Mouse (Mus musculus) hindbrain, embryonic 16.5 days (tissue): ENCODE measurements at regions not wholly inside any gene's neighbourhood (a gene's known extent, or its start where the extent isn't known, plus 50 kb on each side); places are given as distances from the start of the nearest gene placed in this dataset.
A peak's percentile ranks its signal among the peaks of the same experiment; 100 is the strongest.
"Not testable (repeated sequence)": the region's sequence is repeated elsewhere in the genome, so short reads cannot be mapped to it uniquely, and the experiment has no call there.

Source experiments
- ATAC-seq: fragments of 200-750 bp; cut with Nextera tagmentation; 2 replicates; pipeline ENCODE4 v1.8.0; 2017; ENCODE audit warnings: moderate TSS enrichment, moderate library complexity
- H3K27ac ChIP-seq: fragments of 300-500 bp; sonication (generic); 2 replicates; pipeline ENCODE4 v1.5.1; 2014; ENCODE audit warnings: low read depth, mild to moderate bottlenecking, control low read depth, low read length, moderate library complexity
- H3K27me3 ChIP-seq: fragments of 300-500 bp; sonication (generic); replicated peaks from 2 replicates; pipeline ENCODE4 v1.6.1; 2014; ENCODE audit warnings: low read length; ENCODE audit not compliant: control insufficient read depth, insufficient read depth
- H3K36me3 ChIP-seq: fragments of 300-500 bp; sonication (generic); 2 replicates; pipeline ENCODE4 v1.6.1; 2014; ENCODE audit warnings: mild to moderate bottlenecking, low read length, moderate library complexity, mixed read lengths; ENCODE audit not compliant: control insufficient read depth, insufficient read depth
- H3K4me1 ChIP-seq: fragments of 300-500 bp; sonication (generic); 2 replicates; pipeline ENCODE4 v1.6.1; 2014; ENCODE audit warnings: low read depth, low read length; ENCODE audit not compliant: control insufficient read depth, insufficient read depth
- H3K4me2 ChIP-seq: fragments of 300-500 bp; sonication (generic); 2 replicates; pipeline ENCODE4 v1.6.1; 2014; ENCODE audit warnings: mild to moderate bottlenecking, low read length, control low read depth, moderate library complexity
- H3K4me3 ChIP-seq: fragments of 300-500 bp; sonication (generic); 2 replicates; pipeline ENCODE4 v1.5.1; 2014; ENCODE audit warnings: mild to moderate bottlenecking, low read length, control low read depth, moderate library complexity
- H3K9ac ChIP-seq: fragments of 300-500 bp; sonication (generic); 2 replicates; pipeline ENCODE4 v1.6.1; 2014; ENCODE audit warnings: low read depth, mild to moderate bottlenecking, control low read depth, low read length, moderate library complexity
- H3K9me3 ChIP-seq: fragments of 300-500 bp; sonication (generic); 2 replicates; pipeline ENCODE4 v1.6.1; 2014; ENCODE audit warnings: mild to moderate bottlenecking, low read length, moderate library complexity; ENCODE audit not compliant: control insufficient read depth
- WGBS: fragments of 180-500 bp; shearing (Covaris S2); extraction: QIAGEN DNeasy Blood & Tissue Kit; methylation state at CpG from one replicate; pipeline ENCODE4 v1.1.7; 2014; 5-methylcytosine and 5-hydroxymethylcytosine counted together

- not testable (repeated sequence) for H3K27me3 ChIP-seq, H3K9ac ChIP-seq, H3K4me1 ChIP-seq, H3K9me3 ChIP-seq, H3K27ac ChIP-seq, ATAC-seq, H3K4me2 ChIP-seq, H3K36me3 ChIP-seq, H3K4me3 ChIP-seq
- WGBS: 75% methylated on average over 2 of the region's 2 CpGs
These were observed 58.7 kb upstream of the Srd5a3 start for GRCm38 (mm10) chr5:76081379-76081778.

- no peaks in the 10 kb centered on the region for H3K27me3 ChIP-seq
- no peaks in the 10 kb centered on the region for H3K36me3 ChIP-seq
- H3K4me2 ChIP-seq: no peak overlapping the region
- ATAC-seq: no peak
- peaks cover 3% of the 10 kb centered on the region; the same call in 1 of the 2 replicates for H3K4me1 ChIP-seq
- H3K9me3 ChIP-seq: no peaks in the 10 kb centered on the region
- 58% methylated on average over 8 of the region's 8 CpGs for WGBS
- H3K27ac ChIP-seq: no peak overlapping the region
- no peak overlapping the region for H3K9ac ChIP-seq
- no peak overlapping the region for H3K4me3 ChIP-seq
These were observed 59.6 kb upstream of the Srd5a3 start for GRCm38 (mm10) chr5:76080429-76080828.

- Histone ChIP-seq H3K4me3 (no peak overlapping the region), H3K4me2 (no peak overlapping the region), H3K27me3 (no peaks in the 10 kb centered on the region), H3K9ac (no peak overlapping the region), H3K27ac (no peak overlapping the region; the same call in 1 of the 2 replicates), H3K36me3 (no peaks in the 10 kb centered on the region), H3K4me1 (peaks cover 6% of the 10 kb centered on the region; the same call in 1 of the 2 replicates), H3K9me3 (no peaks in the 10 kb centered on the region)
- ATAC-seq: peak; percentile 58; the same call in 1 of the 2 replicates
- 68% methylated on average over 11 of the region's 11 CpGs for WGBS
These were observed 60.7 kb upstream of the Srd5a3 start for GRCm38 (mm10) chr5:76079204-76080025.

GRCm38 (mm10) chr5:76078485-76078884 is 61.6 kb upstream of the Srd5a3 start:
- Histone ChIP-seq H3K9ac (no peak overlapping the region), H3K27ac (no peak overlapping the region), H3K27me3 (no peaks in the 10 kb centered on the region), H3K4me2 (no peak overlapping the region), H3K4me1 (peaks cover 6% of the 10 kb centered on the region; the same call in 1 of the 2 replicates), H3K36me3 (no peaks in the 10 kb centered on the region), H3K9me3 (no peaks in the 10 kb centered on the region), H3K4me3 (no peak overlapping the region)
- 96% methylated on average over 1 of the region's 1 CpGs for WGBS
- ATAC-seq: no peak

GRCm38 (mm10) chr5:76076283-76076682 is 63.8 kb upstream of the Srd5a3 start:
- no peak overlapping the region for H3K4me3 ChIP-seq
- ATAC-seq: no peak
- H3K27me3 ChIP-seq: no peaks in the 10 kb centered on the region
- H3K36me3 ChIP-seq: no peaks in the 10 kb centered on the region
- 88% methylated on average over 7 of the region's 7 CpGs for WGBS
- H3K4me1 ChIP-seq: peaks cover 6% of the 10 kb centered on the region; the same call in 1 of the 2 replicates
- H3K27ac ChIP-seq: no peak overlapping the region
- H3K9ac ChIP-seq: no peak overlapping the region
- H3K4me2 ChIP-seq: no peak overlapping the region
- no peaks in the 10 kb centered on the region for H3K9me3 ChIP-seq

- no peaks in the 10 kb centered on the region for H3K27me3 ChIP-seq
- no peaks in the 10 kb centered on the region for H3K36me3 ChIP-seq
- 19% methylated on average over 8 of the region's 8 CpGs for WGBS
- no peak for ATAC-seq
- H3K9ac ChIP-seq: peak overlapping the region; percentile 11; the same call in 1 of the 2 replicates
- peak overlapping the region; percentile 5; the same call in 1 of the 2 replicates for H3K4me3 ChIP-seq
- peak overlapping the region; percentile 38 for H3K4me2 ChIP-seq
- peaks cover 6% of the 10 kb centered on the region; the same call in 1 of the 2 replicates for H3K4me1 ChIP-seq
- H3K27ac ChIP-seq: no peak overlapping the region
- H3K9me3 ChIP-seq: no peaks in the 10 kb centered on the region
These were observed 64.7 kb upstream of the Srd5a3 start for GRCm38 (mm10) chr5:76075401-76075800.

- H3K9ac ChIP-seq: no peak overlapping the region
These were observed 72.2 kb upstream of the Srd5a3 start for GRCm38 (mm10) chr5:76067881-76068280.

GRCm38 (mm10) chr5:76067231-76067630 is 72.8 kb upstream of the Srd5a3 start:
- Histone ChIP-seq H3K4me3 (no peak overlapping the region), H3K27ac (no peak overlapping the region), H3K27me3 (no peaks in the 10 kb centered on the region), H3K9me3 (no peaks in the 10 kb centered on the region), H3K9ac (no peak overlapping the region), H3K4me1 (no peaks in the 10 kb centered on the region), H3K4me2 (no peak overlapping the region), H3K36me3 (no peaks in the 10 kb centered on the region)
- 74% methylated on average over 10 of the region's 10 CpGs for WGBS
- ATAC-seq: no peak

More at GRCm38 (mm10) chr5:76067881-76068280, 72.2 kb upstream of the Srd5a3 start:
- H3K27me3 ChIP-seq: no peaks in the 10 kb centered on the region
- no peak overlapping the region for H3K4me2 ChIP-seq
- H3K9me3 ChIP-seq: no peaks in the 10 kb centered on the region
- H3K4me3 ChIP-seq: no peak overlapping the region
- H3K27ac ChIP-seq: no peak overlapping the region
- 52% methylated on average over 3 of the region's 3 CpGs for WGBS
- no peaks in the 10 kb centered on the region for H3K4me1 ChIP-seq
- H3K36me3 ChIP-seq: no peaks in the 10 kb centered on the region
- no peak for ATAC-seq

GRCm38 (mm10) chr5:76065789-76066188 is 74.3 kb upstream of the Srd5a3 start:
- no peak overlapping the region for H3K27ac ChIP-seq
- 60% methylated on average over 4 of the region's 4 CpGs for WGBS
- H3K4me2 ChIP-seq: no peak overlapping the region
- H3K4me3 ChIP-seq: no peak overlapping the region
- H3K9me3 ChIP-seq: no peaks in the 10 kb centered on the region
- H3K36me3 ChIP-seq: no peaks in the 10 kb centered on the region
- H3K27me3 ChIP-seq: no peaks in the 10 kb centered on the region
- no peak for ATAC-seq
- H3K4me1 ChIP-seq: no peaks in the 10 kb centered on the region
- no peak overlapping the region for H3K9ac ChIP-seq
